Mouse (Mus musculus): ENCODE results near the gene Alkbh6.

GRCm38 (mm10) chr7:30274383-30274782 lies 34.1 kb upstream of the Alkbh6 start:
- TF ChIP-seq POLR2A (IDR thresholded peaks at IDR 0.05; ENCODE audit: borderline replicate concordance, control insufficient read depth, low read depth, low read length) = no peak
- TF ChIP-seq CTCF (IDR thresholded peaks at IDR 0.05; ENCODE audit: control insufficient read depth, insufficient read depth, low read length) = no peak
